Mouse (Mus musculus) thymus, adult 2 months (tissue): ENCODE measurements around the gene Rnf227.

Experiments
- CTCF ChIP-seq: fragments of 200-500 bp; IDR thresholded peaks from 2 replicates; pipeline ENCODE4 v1.5.1; 2012; ENCODE audit warnings: mild to moderate bottlenecking, control low read depth, low read length, moderate library complexity, borderline replicate concordance; ENCODE audit not compliant: control insufficient read depth, poor library complexity, insufficient read depth; ENCODE audit errors: extremely low read depth
- POLR2A ChIP-seq: fragments of 200-500 bp; IDR thresholded peaks from 2 replicates; pipeline ENCODE4 v1.6.1; 2012; ENCODE audit warnings: mild to moderate bottlenecking, low read length, control low read depth, moderate library complexity; ENCODE audit not compliant: control insufficient read depth, poor library complexity, insufficient read depth; ENCODE audit errors: extremely low read depth

DNA sequence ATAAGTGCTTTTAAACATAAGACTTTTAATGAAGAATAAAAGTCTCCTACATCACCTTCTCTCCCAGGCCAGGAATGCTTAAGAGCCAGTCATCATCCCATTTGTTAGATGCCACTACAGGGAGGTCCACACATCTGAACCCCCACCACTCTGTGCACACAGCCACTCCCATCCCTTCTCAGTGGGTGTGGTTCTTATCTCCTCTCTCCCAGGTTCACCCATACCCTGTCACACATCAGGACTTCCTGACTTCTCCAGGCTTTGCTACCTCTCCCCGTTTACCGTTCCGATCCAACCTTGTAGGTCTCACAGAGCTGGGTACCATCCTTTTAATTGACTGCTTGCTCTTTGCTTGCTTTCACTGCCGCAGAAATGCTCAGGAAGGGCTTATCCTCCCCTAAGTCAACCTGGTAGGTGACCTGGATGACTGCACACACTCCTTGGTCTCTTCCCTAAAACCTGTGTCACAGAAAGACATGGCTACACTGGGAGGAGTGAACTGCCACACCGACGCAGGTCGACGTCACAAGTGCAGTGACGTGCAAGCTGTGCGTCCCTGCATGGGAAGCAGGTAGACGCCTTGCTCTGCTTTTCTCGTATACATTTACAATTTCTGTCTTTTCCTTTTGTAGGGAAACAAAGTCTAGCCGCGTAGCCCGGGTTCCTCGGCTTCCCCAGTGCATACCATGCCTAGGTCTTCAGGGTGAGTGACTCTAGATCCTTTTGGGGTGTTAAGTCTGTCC is 33.1 kb downstream of the Rnf227 start:
- TF ChIP-seq CTCF (no peak), POLR2A (no peak)
